Mouse (Mus musculus) heart, embryonic 12.5 days (tissue): ENCODE data around the gene Mapk6. TPM values are rescaled to one million over a fixed set of nuclear protein-coding genes. Genes with fewer than 3 reads are reported as not detected.

ENCODE experiments used
- ATAC-seq: fragments of 200-750 bp; cut with Nextera tagmentation; 2 replicates; pipeline ENCODE4 v1.8.0; 2017; ENCODE audit warnings: moderate TSS enrichment, moderate library complexity; ENCODE audit not compliant: insufficient number of reproducible peaks, low FRiP score
- H3K27ac ChIP-seq: fragments of 300-500 bp; sonication (generic); 2 replicates; pipeline ENCODE4 v1.5.1; 2016; ENCODE audit warnings: mild to moderate bottlenecking, moderate library complexity; ENCODE audit not compliant: poor library complexity, severe bottlenecking
- H3K27me3 ChIP-seq: fragments of 300-500 bp; sonication (generic); replicated peaks from 2 replicates; pipeline ENCODE4 v1.6.1; 2016; ENCODE audit warnings: mild to moderate bottlenecking, moderate library complexity
- H3K36me3 ChIP-seq: fragments of 300-500 bp; sonication (generic); 2 replicates; pipeline ENCODE4 v1.6.1; 2016; ENCODE audit warnings: mild to moderate bottlenecking, moderate library complexity
- H3K4me1 ChIP-seq: fragments of 300-500 bp; sonication (generic); replicated peaks from 2 replicates; pipeline ENCODE4 v1.6.1; 2016; ENCODE audit warnings: mild to moderate bottlenecking
- H3K4me2 ChIP-seq: fragments of 300-500 bp; sonication (generic); 2 replicates; pipeline ENCODE4 v1.6.1; 2016; ENCODE audit warnings: mild to moderate bottlenecking, moderate library complexity
- H3K4me3 ChIP-seq: fragments of 300-500 bp; sonication (generic); 2 replicates; pipeline ENCODE4 v1.5.1; 2016; ENCODE audit warnings: mild to moderate bottlenecking
- H3K9ac ChIP-seq: fragments of 300-500 bp; sonication (generic); 2 replicates; pipeline ENCODE4 v1.6.1; 2016; ENCODE audit warnings: mild to moderate bottlenecking, moderate library complexity
- H3K9me3 ChIP-seq: fragments of 300-500 bp; sonication (generic); replicated peaks from 2 replicates; pipeline ENCODE4 v1.6.1; 2016; ENCODE audit warnings: mild to moderate bottlenecking, moderate library complexity
- WGBS: fragments of 180-500 bp; shearing (Covaris S2); methylation state at CpG from one replicate; pipeline ENCODE4 v1.1.7; 2016; 5-methylcytosine and 5-hydroxymethylcytosine counted together
- polyA plus RNA-seq: library from polyadenylated mRNA; unstranded; fragments of >200 nt; fragmentation: Nextera tagmentation; extraction: Ambion mirVana; gene quantifications from 2 replicates; pipeline ENCODE4 v1.2.1, GENCODE M21; 2016

Mapk6 gene
- polyA plus RNA-seq, 1 experiment from 2014 or later: 66.9 TPM

GRCm38 (mm10) chr9:75401593-75402504, 8.0 kb downstream of the Mapk6 start:
- ATAC-seq: no peak
- Histone ChIP-seq H3K4me1 (peaks cover 59% of the 10 kb centered on the region), H3K4me2 (peak overlapping the region; percentile 40), H3K36me3 (peaks cover 17% of the 10 kb centered on the region), H3K27me3 (no peaks in the 10 kb centered on the region), H3K4me3 (no peak overlapping the region), H3K27ac (0 out of 2 replicates have a peak overlapping the region, but pooled peaks have one; percentile 31), H3K9ac (peak overlapping the region; percentile 37), H3K9me3 (no peaks in the 10 kb centered on the region)
- 43% methylated on average over 20 of the region's 20 CpGs for WGBS

DNA sequence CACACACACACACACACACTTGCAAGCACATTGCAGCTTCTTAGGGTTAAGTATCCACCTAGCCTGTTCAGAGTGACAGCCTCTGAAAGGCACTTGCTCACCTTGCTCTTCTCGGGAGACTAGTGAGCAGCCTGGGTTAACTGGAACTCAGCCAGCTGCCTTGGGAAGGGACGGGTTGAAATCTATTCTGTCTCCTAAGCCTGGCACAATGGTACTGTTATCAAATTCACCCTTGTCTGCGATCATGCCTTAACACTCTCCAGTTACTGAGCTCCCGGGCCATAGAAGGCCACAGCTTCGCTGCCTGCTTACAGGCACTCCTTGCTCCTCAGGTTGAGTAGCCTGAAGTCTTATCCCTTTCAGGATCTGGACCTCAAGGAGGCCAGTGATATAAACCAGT, 9.2 kb downstream of the Mapk6 start:
- ATAC-seq: peak; percentile 34; the same call in 1 of the 2 replicates
- Histone ChIP-seq H3K4me1 (peaks cover 48% of the 10 kb centered on the region), H3K4me3 (no peak overlapping the region), H3K36me3 (peaks cover 26% of the 10 kb centered on the region), H3K27ac (peak overlapping the region; percentile 4; the same call in 1 of the 2 replicates), H3K9me3 (no peaks in the 10 kb centered on the region), H3K27me3 (no peaks in the 10 kb centered on the region), H3K4me2 (peak overlapping the region; percentile 15), H3K9ac (0 out of 2 replicates have a peak overlapping the region, but pooled peaks have one; percentile 26)
- 21% methylated on average over 5 of the region's 5 CpGs for WGBS

- H3K9me3 ChIP-seq: no peaks in the 10 kb centered on the region
- H3K4me1 ChIP-seq: peaks cover 36% of the 10 kb centered on the region
- WGBS: 91% methylated on average over 4 of the region's 4 CpGs
- H3K27ac ChIP-seq: no peak overlapping the region
- no peak overlapping the region for H3K4me3 ChIP-seq
- H3K27me3 ChIP-seq: no peaks in the 10 kb centered on the region
- H3K9ac ChIP-seq: no peak overlapping the region
- H3K4me2 ChIP-seq: no peak overlapping the region
- peaks cover 35% of the 10 kb centered on the region for H3K36me3 ChIP-seq
- ATAC-seq: no peak
Observed at GRCm38 (mm10) chr9:75399069-75399468, 10.7 kb downstream of the Mapk6 start.

DNA sequence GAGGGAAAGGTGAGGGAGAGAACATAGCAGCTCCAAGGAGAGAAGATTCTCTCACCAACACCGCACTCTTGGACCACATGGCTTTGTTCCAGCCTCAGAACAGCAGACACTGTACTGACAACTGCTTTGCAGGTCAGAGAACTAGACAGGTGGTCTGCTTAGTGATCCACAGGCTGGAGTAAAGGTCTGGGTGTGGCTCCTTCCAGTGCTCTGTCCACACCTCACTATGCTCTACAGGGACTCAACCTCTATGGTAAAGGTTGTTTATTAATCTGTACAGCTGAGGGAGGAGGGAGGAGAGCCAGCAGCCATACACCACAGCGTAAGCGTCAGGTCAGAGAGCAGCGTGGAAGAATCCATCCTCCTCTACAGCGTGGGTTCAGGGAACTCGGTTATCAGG, 13.8 kb downstream of the Mapk6 start:
- no peak overlapping the region for H3K4me3 ChIP-seq
- no peak overlapping the region for H3K27ac ChIP-seq
- H3K4me2 ChIP-seq: no peak overlapping the region
- peaks cover 7% of the 10 kb centered on the region for H3K4me1 ChIP-seq
- no peaks in the 10 kb centered on the region for H3K9me3 ChIP-seq
- H3K36me3 ChIP-seq: peaks cover 62% of the 10 kb centered on the region
- WGBS: 78% methylated on average over 6 of the region's 6 CpGs
- no peak overlapping the region for H3K9ac ChIP-seq
- H3K27me3 ChIP-seq: no peaks in the 10 kb centered on the region
- no peak for ATAC-seq

- H3K36me3 ChIP-seq: peaks cover 79% of the 10 kb centered on the region
- 83% methylated on average over 12 of the region's 12 CpGs for WGBS
Observed at GRCm38 (mm10) chr9:75393251-75393650, 16.6 kb downstream of the Mapk6 start.

GRCm38 (mm10) chr9:75385218-75385974, 24.4 kb downstream of the Mapk6 start:
- Histone ChIP-seq H3K4me3 (no peak overlapping the region), H3K27me3 (no peaks in the 10 kb centered on the region), H3K9ac (no peak overlapping the region), H3K36me3 (peaks cover 37% of the 10 kb centered on the region), H3K9me3 (no peaks in the 10 kb centered on the region), H3K27ac (no peak overlapping the region), H3K4me2 (no peak overlapping the region), H3K4me1 (no peaks in the 10 kb centered on the region)
- 77% methylated on average over 9 of the region's 9 CpGs for WGBS
- ATAC-seq: no peak

More at GRCm38 (mm10) chr9:75393251-75393650, 16.6 kb downstream of the Mapk6 start:
- no peak for ATAC-seq
- Histone ChIP-seq H3K4me1 (no peaks in the 10 kb centered on the region), H3K27me3 (no peaks in the 10 kb centered on the region), H3K27ac (no peak overlapping the region), H3K9ac (no peak overlapping the region), H3K9me3 (no peaks in the 10 kb centered on the region), H3K4me2 (no peak overlapping the region), H3K4me3 (no peak overlapping the region)

GRCm38 (mm10) chr9:75384337-75384962, 25.4 kb downstream of the Mapk6 start:
- H3K4me1 ChIP-seq: no peaks in the 10 kb centered on the region
- H3K4me2 ChIP-seq: no peak overlapping the region
- H3K4me3 ChIP-seq: no peak overlapping the region
- WGBS: 86% methylated on average over 3 of the region's 3 CpGs
- no peak overlapping the region for H3K9ac ChIP-seq
- no peak for ATAC-seq
- peaks cover 30% of the 10 kb centered on the region for H3K36me3 ChIP-seq
- no peak overlapping the region for H3K27ac ChIP-seq
- no peaks in the 10 kb centered on the region for H3K9me3 ChIP-seq
- no peaks in the 10 kb centered on the region for H3K27me3 ChIP-seq

DNA sequence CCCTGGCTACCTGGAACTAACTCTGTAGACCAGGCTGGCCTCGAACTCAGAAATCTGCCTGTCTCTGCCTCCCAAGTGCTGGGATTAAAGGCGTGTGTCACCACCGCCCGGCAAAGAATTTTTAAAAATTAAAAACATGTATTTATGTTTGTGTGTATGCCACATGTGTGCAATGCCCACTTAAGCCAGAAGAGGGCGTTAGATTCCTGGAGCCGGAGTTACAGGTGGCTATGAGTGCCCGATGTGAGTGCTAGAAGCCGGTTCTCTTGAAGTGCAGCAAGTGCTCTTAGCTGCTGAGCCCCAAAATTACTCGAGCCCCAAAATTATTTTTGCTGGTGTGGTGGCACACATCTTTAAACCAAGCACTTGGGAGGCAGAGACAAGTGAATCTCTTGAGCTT, 26.0 kb downstream of the Mapk6 start:
- WGBS: 75% methylated on average over 9 of the region's 9 CpGs
- Histone ChIP-seq H3K27ac (no peak overlapping the region), H3K9me3 (no peaks in the 10 kb centered on the region), H3K36me3 (peaks cover 24% of the 10 kb centered on the region), H3K27me3 (no peaks in the 10 kb centered on the region), H3K4me3 (no peak overlapping the region), H3K4me2 (no peak overlapping the region), H3K9ac (no peak overlapping the region), H3K4me1 (no peaks in the 10 kb centered on the region)
- ATAC-seq: no peak

- H3K4me1 ChIP-seq: no peaks in the 10 kb centered on the region
- no peak overlapping the region for H3K9ac ChIP-seq
- no peak for ATAC-seq
- H3K4me3 ChIP-seq: no peak overlapping the region
- H3K36me3 ChIP-seq: peaks cover 17% of the 10 kb centered on the region
- WGBS: 87% methylated on average over 14 of the region's 14 CpGs
- H3K4me2 ChIP-seq: no peak overlapping the region
- no peaks in the 10 kb centered on the region for H3K9me3 ChIP-seq
- no peaks in the 10 kb centered on the region for H3K27me3 ChIP-seq
- H3K27ac ChIP-seq: no peak overlapping the region
Observed at GRCm38 (mm10) chr9:75382825-75383224, 27.0 kb downstream of the Mapk6 start.

DNA sequence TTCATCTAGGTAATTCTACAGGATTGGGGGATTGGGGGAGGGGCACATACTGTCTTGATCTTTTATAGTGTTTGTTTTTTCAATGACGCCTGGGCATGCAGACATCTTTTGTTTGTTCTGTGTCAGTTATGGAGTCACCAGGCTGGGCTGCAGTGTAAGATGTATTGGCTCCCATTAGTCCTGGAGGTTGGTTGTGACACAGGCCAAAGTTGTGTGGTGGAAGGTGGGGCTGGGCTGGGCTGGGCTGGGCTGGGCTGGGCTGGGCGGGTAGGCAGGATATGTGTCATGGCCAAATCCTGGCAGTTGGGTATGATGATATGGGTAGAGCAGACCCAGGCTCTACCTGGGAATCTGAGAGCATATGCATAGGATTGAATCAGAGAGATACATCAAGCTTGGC, 31.0 kb downstream of the Mapk6 start:
- no peak for ATAC-seq
- H3K4me3 ChIP-seq: no peak overlapping the region
- H3K4me1 ChIP-seq: no peaks in the 10 kb centered on the region
- no peaks in the 10 kb centered on the region for H3K27me3 ChIP-seq
- H3K36me3 ChIP-seq: no peaks in the 10 kb centered on the region
- H3K9ac ChIP-seq: no peak overlapping the region
- 81% methylated on average over 2 of the region's 2 CpGs for WGBS
- peaks cover 13% of the 10 kb centered on the region for H3K9me3 ChIP-seq
- H3K4me2 ChIP-seq: no peak overlapping the region
- no peak overlapping the region for H3K27ac ChIP-seq

DNA sequence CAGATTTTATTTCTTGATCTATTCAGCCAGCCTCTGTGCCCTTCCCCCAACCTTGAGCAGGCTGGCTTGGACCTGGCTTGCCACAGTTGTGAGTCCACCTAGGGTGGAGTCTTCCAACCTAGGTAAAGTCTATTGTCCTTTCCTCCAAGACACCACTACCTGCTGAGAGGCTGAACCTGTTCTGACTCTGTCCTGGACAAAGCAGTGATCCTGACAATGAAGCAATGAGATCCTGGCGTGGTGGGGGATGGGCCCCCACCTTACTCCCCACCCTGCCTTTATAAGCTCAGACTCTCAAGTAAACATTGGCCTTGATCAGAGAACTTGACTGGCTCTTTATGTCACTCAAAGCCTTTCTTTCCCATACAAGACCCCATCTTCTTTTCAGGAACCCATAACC, 33.4 kb downstream of the Mapk6 start:
- ATAC-seq: no peak

More for the DNA sequence above, 33.4 kb downstream of the Mapk6 start:
- H3K27ac ChIP-seq: no peak overlapping the region
- H3K36me3 ChIP-seq: no peaks in the 10 kb centered on the region
- H3K4me1 ChIP-seq: no peaks in the 10 kb centered on the region
- no peak overlapping the region for H3K4me3 ChIP-seq
- no peak overlapping the region for H3K9ac ChIP-seq
- no peak overlapping the region for H3K4me2 ChIP-seq
- 35% methylated on average over 1 of the region's 1 CpGs for WGBS
- H3K9me3 ChIP-seq: peaks cover 13% of the 10 kb centered on the region
- H3K27me3 ChIP-seq: no peaks in the 10 kb centered on the region
